Mouse (Mus musculus) liver, embryonic 11.5 days (tissue): Measurements from ENCODE around the gene Sh3bp2. TPM values are rescaled to one million over a fixed set of nuclear protein-coding genes. Genes with fewer than 3 reads are reported as not detected.
A peak's percentile ranks its signal among the peaks of the same experiment; 100 is the strongest.
"Not testable (repeated sequence)": the region's sequence is repeated elsewhere in the genome, so short reads cannot be mapped to it uniquely, and the experiment has no call there.

ENCODE experiments used
- ATAC-seq: fragments of 200-750 bp; cut with Nextera tagmentation; replicated peaks from 2 replicates; pipeline ENCODE4 v1.8.0; 2017; ENCODE audit warnings: moderate number of reproducible peaks, mild to moderate bottlenecking, moderate TSS enrichment, moderate library complexity; ENCODE audit not compliant: low FRiP score
- DNase-seq: peaks from one replicate; pipeline ENCODE4 v3.0.0-alpha.2; 2017; ENCODE audit warnings: low spot score
- H3K27ac ChIP-seq: fragments of 300-500 bp; sonication (generic); 2 replicates; pipeline ENCODE4 v1.5.1; 2014; ENCODE audit warnings: mild to moderate bottlenecking, low read depth, low read length, control low read depth
- H3K27me3 ChIP-seq: fragments of 300-500 bp; sonication (generic); replicated peaks from 2 replicates; pipeline ENCODE4 v1.6.1; 2014; ENCODE audit warnings: low read length, mixed read lengths; ENCODE audit not compliant: control insufficient read depth, insufficient read depth
- H3K36me3 ChIP-seq: fragments of 300-500 bp; sonication (generic); 2 replicates; pipeline ENCODE4 v1.6.1; 2014; ENCODE audit warnings: mild to moderate bottlenecking, low read length, moderate library complexity, mixed read lengths; ENCODE audit not compliant: control insufficient read depth, insufficient read depth
- H3K4me1 ChIP-seq: fragments of 300-500 bp; sonication (generic); replicated peaks from 2 replicates; pipeline ENCODE4 v1.6.1; 2014; ENCODE audit warnings: low read length, mixed read lengths; ENCODE audit not compliant: control insufficient read depth, insufficient read depth
- H3K4me2 ChIP-seq: fragments of 300-500 bp; sonication (generic); 2 replicates; pipeline ENCODE4 v1.6.1; 2014; ENCODE audit warnings: mild to moderate bottlenecking, control low read depth, moderate library complexity
- H3K4me3 ChIP-seq: fragments of 300-500 bp; sonication (generic); 2 replicates; pipeline ENCODE4 v1.5.1; 2014; ENCODE audit warnings: low read depth, low read length, control low read depth
- H3K9ac ChIP-seq: fragments of 300-500 bp; sonication (generic); 2 replicates; pipeline ENCODE4 v1.6.1; 2014; ENCODE audit warnings: low read depth, low read length, control low read depth
- H3K9me3 ChIP-seq: fragments of 300-500 bp; sonication (generic); 2 replicates; pipeline ENCODE4 v1.6.1; 2016; ENCODE audit warnings: low read length, inconsistent platforms, mixed read lengths; ENCODE audit not compliant: control insufficient read depth
- WGBS: fragments of 180-500 bp; shearing (Covaris S2); extraction: QIAGEN DNeasy Blood & Tissue Kit; methylation state at CpG from one replicate; pipeline ENCODE4 v1.1.7; 2014; 5-methylcytosine and 5-hydroxymethylcytosine counted together
- polyA plus RNA-seq: library from polyadenylated mRNA; unstranded; fragments of >200 nt; fragmentation: Nextera tagmentation; extraction: Ambion mirVana; gene quantifications from 2 replicates; pipeline ENCODE4 v1.2.1, GENCODE M21; 2014

The Sh3bp2 gene
- polyA plus RNA-seq, 1 experiment from 2014 or later: 8.4 TPM

DNA sequence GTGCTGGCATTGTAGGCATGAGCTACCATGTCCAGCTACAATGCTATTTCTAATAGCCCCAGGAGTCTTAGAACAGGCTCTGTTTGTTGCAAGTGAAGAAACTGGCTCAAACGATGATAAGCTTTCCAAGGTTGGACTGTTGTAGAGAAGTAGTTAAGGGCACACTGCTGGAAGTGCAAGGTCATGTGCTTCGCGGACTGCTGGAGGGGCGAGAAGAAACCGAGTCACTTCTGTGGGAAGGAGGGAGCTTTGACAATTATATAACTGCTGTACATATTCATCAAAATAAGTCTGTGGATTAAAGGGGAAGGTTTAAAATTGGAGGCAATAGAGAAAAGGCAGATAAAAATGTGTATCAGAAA lies 56.7 kb downstream of the Sh3bp2 start:
- ATAC-seq (peak; percentile 73), DNase-seq (no peak)
- WGBS: 36% methylated on average over 5 of the region's 5 CpGs
- Histone ChIP-seq H3K9me3 (no peaks in the 10 kb centered on the region), H3K4me3 (peak overlapping the region; percentile 37), H3K4me2 (peak overlapping the region; percentile 74), H3K27me3 (no peaks in the 10 kb centered on the region), H3K9ac (peak overlapping the region; percentile 59), H3K36me3 (no peaks in the 10 kb centered on the region; the same call in 1 of the 2 replicates), H3K27ac (peak overlapping the region; percentile 98), H3K4me1 (peaks cover 42% of the 10 kb centered on the region)

DNA sequence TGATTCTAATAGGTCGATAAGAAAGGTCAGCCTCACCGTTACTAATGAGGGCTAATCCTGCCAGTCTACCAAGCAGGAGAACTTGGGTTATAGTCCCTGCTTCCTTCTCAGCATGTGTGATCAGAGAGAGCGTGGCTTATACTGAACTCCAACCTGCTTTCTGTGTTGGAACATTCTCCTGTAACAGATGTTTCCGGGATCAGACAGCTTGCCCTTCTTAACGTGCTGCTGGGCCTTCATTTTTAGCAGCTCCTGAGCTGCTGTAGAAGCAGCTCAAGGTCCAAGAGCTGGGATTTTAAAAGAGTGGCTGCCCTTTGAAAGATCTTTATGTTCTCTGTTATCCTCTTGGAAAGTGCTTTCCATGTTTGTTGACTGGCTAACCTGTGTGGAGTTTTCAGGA lies 59.6 kb downstream of the Sh3bp2 start:
- 77% methylated on average over 5 of the region's 5 CpGs for WGBS

DNA sequence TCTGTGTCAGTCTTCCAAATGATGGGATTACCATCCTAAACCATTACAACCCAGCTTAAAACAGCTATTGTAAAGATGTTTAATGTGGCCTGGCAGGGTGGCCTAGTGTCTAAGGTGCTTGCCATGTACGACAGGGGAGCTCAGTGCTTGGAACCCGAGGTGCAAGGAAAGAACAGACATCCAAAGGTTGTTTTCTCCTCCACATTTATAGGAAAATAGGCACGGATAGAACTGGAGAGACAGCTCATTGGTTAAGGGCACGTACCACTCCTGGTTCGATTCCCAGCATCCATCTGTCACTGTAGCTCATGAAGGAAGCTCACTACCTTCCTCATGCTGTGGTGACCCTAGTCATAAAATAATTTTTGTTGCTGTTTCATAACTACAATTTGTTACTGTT lies 62.2 kb downstream of the Sh3bp2 start:
- Histone ChIP-seq H3K4me1 (peaks cover 11% of the 10 kb centered on the region; the same call in 1 of the 2 replicates), H3K4me2 (no peak overlapping the region), H3K9ac (no peak overlapping the region), H3K4me3 (no peak overlapping the region), H3K27ac (no peak overlapping the region), H3K36me3 (no peaks in the 10 kb centered on the region), H3K9me3 (no peaks in the 10 kb centered on the region), H3K27me3 (no peaks in the 10 kb centered on the region)
- 88% methylated on average over 5 of the region's 5 CpGs for WGBS
- ATAC-seq (no peak), DNase-seq (no peak)

More for the DNA sequence above, 59.6 kb downstream of the Sh3bp2 start:
- Histone ChIP-seq H3K4me2 (no peak overlapping the region), H3K4me3 (no peak overlapping the region), H3K36me3 (no peaks in the 10 kb centered on the region), H3K4me1 (peaks cover 23% of the 10 kb centered on the region), H3K27ac (no peak overlapping the region), H3K27me3 (no peaks in the 10 kb centered on the region), H3K9ac (no peak overlapping the region), H3K9me3 (no peaks in the 10 kb centered on the region)
- no peak for ATAC-seq
- no peak for DNase-seq

DNA sequence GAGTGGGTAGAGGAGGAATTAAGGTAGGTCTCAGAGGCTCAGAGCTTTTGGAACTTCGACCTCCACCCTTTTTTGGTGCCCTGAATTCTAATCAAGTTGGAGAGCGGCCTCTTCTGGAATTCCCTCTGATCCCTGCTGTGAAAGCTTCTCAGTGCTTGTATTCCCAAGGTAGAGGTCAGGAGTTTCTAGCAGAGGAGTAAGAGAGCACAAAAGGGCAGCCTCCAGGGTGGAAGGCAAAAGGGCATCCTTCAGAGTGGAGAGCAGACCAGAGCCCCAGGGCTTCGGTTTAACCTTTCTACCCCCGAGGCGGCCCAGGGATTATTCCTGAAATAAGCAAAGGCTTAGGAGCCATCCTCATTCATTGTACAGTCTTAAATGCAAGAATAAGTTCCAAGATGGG lies 64.4 kb downstream of the Sh3bp2 start:
- Histone ChIP-seq H3K27me3 (no peaks in the 10 kb centered on the region), H3K9ac (no peak overlapping the region), H3K27ac (no peak overlapping the region), H3K4me2 (no peak overlapping the region), H3K4me3 (no peak overlapping the region), H3K9me3 (no peaks in the 10 kb centered on the region), H3K4me1 (no peaks in the 10 kb centered on the region), H3K36me3 (peaks cover 4% of the 10 kb centered on the region; the same call in 1 of the 2 replicates)
- DNase-seq (no peak), ATAC-seq (no peak)
- 54% methylated on average over 5 of the region's 5 CpGs for WGBS

DNA sequence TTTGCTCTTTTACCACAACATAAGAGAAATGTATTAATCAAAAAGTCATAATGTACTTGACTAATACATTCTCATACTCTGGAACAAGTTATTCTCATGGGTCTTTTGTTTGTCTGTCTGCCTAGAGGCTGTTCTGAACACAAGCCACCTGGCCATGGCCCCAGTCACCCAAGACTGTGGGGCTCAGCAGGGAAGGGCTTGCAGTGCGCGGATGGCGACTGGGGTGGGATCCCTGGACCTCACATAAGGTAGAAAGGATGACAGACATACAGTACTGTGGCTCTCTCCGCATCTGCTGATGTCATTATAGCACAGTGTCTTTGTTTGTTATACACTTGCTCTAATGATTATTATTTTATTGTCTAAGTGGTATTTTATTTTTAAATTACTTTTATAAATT lies 65.1 kb downstream of the Sh3bp2 start:
- Histone ChIP-seq H3K4me3 (no peak overlapping the region), H3K36me3 (peaks cover 4% of the 10 kb centered on the region; the same call in 1 of the 2 replicates), H3K9ac (no peak overlapping the region), H3K27me3 (no peaks in the 10 kb centered on the region), H3K4me1 (no peaks in the 10 kb centered on the region), H3K9me3 (no peaks in the 10 kb centered on the region), H3K27ac (no peak overlapping the region), H3K4me2 (no peak overlapping the region)
- WGBS: 92% methylated on average over 4 of the region's 4 CpGs
- ATAC-seq (no peak), DNase-seq (no peak)

DNA sequence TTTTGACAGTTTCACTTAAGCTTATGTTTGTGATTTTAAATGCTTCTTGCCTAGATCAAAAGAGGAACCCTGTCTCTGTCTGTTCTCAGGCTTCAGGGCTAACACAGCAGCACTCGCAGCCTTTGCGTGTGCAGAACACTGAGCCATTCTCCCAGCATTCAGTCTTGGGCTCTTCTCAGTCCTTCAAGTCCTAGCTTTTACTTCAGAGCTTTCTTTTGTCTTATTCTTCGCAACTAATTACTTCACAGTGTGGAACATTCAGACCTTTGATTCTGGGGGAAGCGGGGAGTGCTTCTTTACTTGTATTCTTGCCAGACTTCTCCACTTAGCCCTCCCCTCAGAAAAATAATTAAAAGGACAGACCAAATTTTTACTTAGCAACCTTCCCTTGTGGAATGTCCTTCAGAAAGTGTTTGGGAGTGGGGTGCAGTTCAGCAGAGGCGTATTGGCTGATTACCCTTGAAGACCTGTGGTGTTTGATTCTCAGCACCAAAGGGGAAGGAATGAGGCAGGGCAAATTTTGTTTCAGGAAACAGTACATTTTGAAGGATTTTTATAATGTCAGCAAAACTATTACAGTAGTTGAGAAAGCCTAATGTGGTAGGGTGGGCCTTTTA lies 65.9 kb downstream of the Sh3bp2 start:
- DNase-seq (no peak), ATAC-seq (no peak)
- 88% methylated on average over 5 of the region's 5 CpGs for WGBS
- Histone ChIP-seq H3K4me3 (no peak overlapping the region), H3K4me1 (no peaks in the 10 kb centered on the region), H3K27ac (no peak overlapping the region), H3K9ac (no peak overlapping the region), H3K4me2 (no peak overlapping the region), H3K27me3 (no peaks in the 10 kb centered on the region), H3K36me3 (peaks cover 6% of the 10 kb centered on the region; the same call in 1 of the 2 replicates), H3K9me3 (no peaks in the 10 kb centered on the region)

DNA sequence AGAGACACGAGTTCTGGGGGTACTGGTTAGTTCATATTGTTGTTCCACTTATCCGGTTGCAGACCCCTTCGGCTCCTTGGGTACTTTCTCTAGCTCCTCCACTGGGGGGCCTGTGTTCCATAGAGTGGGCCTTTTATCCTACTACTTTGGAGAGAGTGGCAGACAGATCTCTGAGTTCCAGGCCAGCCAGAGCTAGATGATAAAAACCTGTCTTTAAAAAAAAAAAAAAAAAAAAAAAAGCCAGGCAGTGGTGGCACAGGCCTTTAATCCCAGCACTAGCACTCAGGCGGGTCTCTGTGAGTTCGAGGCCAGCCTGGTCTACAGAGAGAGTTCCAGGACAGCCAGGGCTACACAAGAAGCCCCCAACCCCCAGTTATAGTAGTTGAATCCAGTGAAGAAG lies 66.6 kb downstream of the Sh3bp2 start:
- ATAC-seq, H3K9me3 ChIP-seq, H3K27me3 ChIP-seq, H3K4me3 ChIP-seq, H3K4me1 ChIP-seq, H3K27ac ChIP-seq, H3K9ac ChIP-seq, DNase-seq, H3K36me3 ChIP-seq, H3K4me2 ChIP-seq: not testable (repeated sequence)
- 84% methylated on average over 5 of the region's 5 CpGs for WGBS

DNA sequence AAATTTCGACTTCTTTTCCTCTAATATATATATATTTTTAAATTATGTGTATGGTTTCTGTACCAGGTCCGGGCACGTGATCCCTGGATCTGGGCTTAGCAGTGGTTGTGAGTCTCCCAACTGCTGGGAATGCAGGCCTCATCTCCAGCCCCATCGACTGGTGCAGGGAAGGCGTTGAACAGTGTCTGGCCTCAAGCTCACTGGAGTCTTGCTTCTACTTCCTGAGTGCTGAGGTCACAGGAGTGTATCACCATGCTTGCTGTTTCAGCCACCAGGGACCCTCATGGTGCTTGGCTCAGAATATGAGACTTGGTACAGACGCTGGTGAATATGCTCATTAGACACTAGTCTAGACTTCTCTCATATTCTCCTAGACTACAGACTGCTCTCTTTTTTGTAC lies 67.0 kb downstream of the Sh3bp2 start:
- Histone ChIP-seq H3K4me2 (no peak overlapping the region), H3K9me3 (no peaks in the 10 kb centered on the region), H3K36me3 (peaks cover 6% of the 10 kb centered on the region; the same call in 1 of the 2 replicates), H3K9ac (no peak overlapping the region), H3K27me3 (no peaks in the 10 kb centered on the region), H3K27ac (no peak overlapping the region), H3K4me3 (no peak overlapping the region), H3K4me1 (no peaks in the 10 kb centered on the region)
- ATAC-seq (no peak), DNase-seq (no peak)
- 93% methylated on average over 6 of the region's 6 CpGs for WGBS

DNA sequence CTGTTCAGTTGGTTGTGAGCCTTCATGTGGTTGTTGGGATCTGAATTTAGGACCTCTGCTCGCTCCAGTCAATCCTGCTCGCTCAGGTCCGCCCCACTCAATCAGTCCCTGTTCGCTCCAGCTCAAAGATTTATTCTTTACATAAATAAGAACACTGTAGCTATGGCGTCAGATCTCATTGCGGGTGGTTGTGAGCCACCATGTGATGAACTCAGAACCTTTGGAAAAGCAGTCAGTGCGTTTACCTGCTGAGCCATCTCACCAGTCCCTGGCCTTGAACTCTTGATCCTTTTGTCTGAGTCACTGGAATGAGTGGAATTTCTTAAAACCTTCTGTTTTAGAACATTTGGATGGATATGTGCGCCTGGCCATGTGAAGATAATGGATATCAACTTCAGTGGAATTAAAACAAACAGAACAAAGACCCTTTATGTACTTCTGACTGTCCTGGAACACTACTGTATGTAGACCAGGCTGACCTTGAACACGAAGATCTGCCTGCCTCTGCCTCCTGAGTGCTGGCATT lies 67.6 kb downstream of the Sh3bp2 start:
- no peaks in the 10 kb centered on the region for H3K4me1 ChIP-seq
- no peak overlapping the region for H3K4me2 ChIP-seq
- no peaks in the 10 kb centered on the region for H3K9me3 ChIP-seq
- no peak overlapping the region for H3K27ac ChIP-seq
- no peak overlapping the region for H3K4me3 ChIP-seq
- ATAC-seq (no peak), DNase-seq (no peak)
- peaks cover 10% of the 10 kb centered on the region; the same call in 1 of the 2 replicates for H3K36me3 ChIP-seq
- H3K27me3 ChIP-seq: no peaks in the 10 kb centered on the region
- 90% methylated on average over 9 of the region's 9 CpGs for WGBS
- H3K9ac ChIP-seq: no peak overlapping the region
